10 mouse cellular contexts compared by ENCODE assay signal in genomic region chr9:97490591-97491176, GRCm38 (mm10).
DNase-seq lines count a peak whose midpoint lies in the region; ATAC-seq and TF ChIP-seq lines count a peak whose summit lies in the region.
"Had no signal": no experiment of that assay in that cellular context is flagged by ENCODE, and none has a peak within 500 bp of the region (broad histone marks: within the 10 kb centered on the region; RNA-seq: fewer than 3 reads in every experiment).

No protein-coding gene starts in this region.

- TF ChIP-seq CTCF in kidney, adult 2 months (conservative IDR thresholded peaks at IDR 0.05; ENCODE audit: insufficient read depth, insufficient read length, low read depth, low read length) = no peak

- H3K4me3 ChIP-seq in kidney, adult 2 months (ENCODE audit: insufficient read depth, low read depth, low read length) = no peak overlapping the region
- no peak overlapping the region for H3K4me3 ChIP-seq in kidney, embryonic 15.5 days (replicated peaks)
- H3K4me3 ChIP-seq: erythroblast, embryonic 14.5 days had no signal

- no peak overlapping the region for H3K27ac ChIP-seq in kidney, adult 2 months (ENCODE audit: insufficient read depth, low read depth, low read length)
- H3K27ac ChIP-seq in kidney, embryonic 15.5 days = no peak overlapping the region
- H3K27ac ChIP-seq: macrophage had no signal

- no peak for ATAC-seq in kidney, embryonic 15.5 days (replicated peaks; ENCODE audit: low FRiP score)

- H3K9ac ChIP-seq in kidney, embryonic 15.5 days = no peak overlapping the region

- no peaks in the 10 kb centered on the region for H3K4me1 ChIP-seq in kidney, adult 2 months (ENCODE audit: control insufficient read depth, insufficient read depth, low read length)
- H3K4me1 ChIP-seq in kidney, embryonic 15.5 days = no peaks in the 10 kb centered on the region

- no peak overlapping the region for H3K4me2 ChIP-seq in kidney, embryonic 15.5 days

- 31% methylated on average over 2 of the region's 2 CpGs for WGBS in kidney, adult 2 months
- 57% methylated on average over 2 of the region's 2 CpGs for WGBS in kidney, embryonic 15.5 days

- peak; percentile 47 for DNase-seq in kidney, adult 2 months
- DNase-seq in Muller cell, postnatal 12 days (ENCODE audit: inconsistent ontology term) = peak; percentile 74
- DNase-seq in adrenal gland, adult (ENCODE audit: inconsistent age in 2 of 2, low spot score in 1 of 2) = peak; percentile 62 to 95
- peak; percentile 61 for DNase-seq in gonadal fat pad, adult 2 months (ENCODE audit: low read depth)
- no peak for DNase-seq in frontal cortex, postnatal 25 days (ENCODE audit: low spot score in 2 of 2)
- no peak for DNase-seq in spleen, adult 12 weeks (ENCODE audit: low spot score)
- DNase-seq in left cerebral cortex, adult 8-10 months (ENCODE audit: low spot score in 2 of 2) = no peak

- no peaks in the 10 kb centered on the region for H3K9me3 ChIP-seq in kidney, embryonic 15.5 days (replicated peaks)

- H3K27me3 ChIP-seq in kidney, adult 2 months (replicated peaks; ENCODE audit: control insufficient read depth, insufficient read depth, low read length) = no peaks in the 10 kb centered on the region
- no peaks in the 10 kb centered on the region for H3K27me3 ChIP-seq in kidney, embryonic 15.5 days

- no peak for TF ChIP-seq POLR2A in kidney, adult 2 months (IDR thresholded peaks at IDR 0.05; ENCODE audit: low read depth, low read length)

- H3K36me3 ChIP-seq in kidney, adult 2 months (ENCODE audit: control insufficient read depth, insufficient read depth, low read length) = no peaks in the 10 kb centered on the region
- no peaks in the 10 kb centered on the region for H3K36me3 ChIP-seq in kidney, embryonic 15.5 days

Comparison
In these comparisons a context has a peak if more than half of its experiments do, and no peak if none do; other contexts are left out.
1. DNase-seq: peak in kidney, adult 2 months (single experiment), Muller cell, postnatal 12 days (single experiment), adrenal gland, adult (2 of 2) and gonadal fat pad, adult 2 months (single experiment); none in frontal cortex, postnatal 25 days (0 of 2), spleen, adult 12 weeks (single experiment) and left cerebral cortex, adult 8-10 months (0 of 2).